Mouse (Mus musculus) bone marrow, adult 2 months (tissue): ENCODE data around the gene Cemip. TPM values are rescaled to one million over a fixed set of nuclear protein-coding genes. Genes with fewer than 3 reads are reported as not detected.

Source experiments
- H3K27ac ChIP-seq: fragments of 200-500 bp; 2 replicates; pipeline ENCODE4 v1.5.1; 2012; ENCODE audit warnings: low read depth, mild to moderate bottlenecking, control low read depth, inconsistent platforms, low read length; ENCODE audit not compliant: control insufficient read depth, poor library complexity, insufficient read depth
- H3K4me1 ChIP-seq: fragments of 200-500 bp; 2 replicates; pipeline ENCODE4 v1.6.1; 2011; ENCODE audit warnings: low read length; ENCODE audit not compliant: control insufficient read depth, insufficient read depth
- H3K4me3 ChIP-seq: fragments of 200-500 bp; replicated peaks from 2 replicates; pipeline ENCODE3; 2011; ENCODE audit warnings: mild to moderate bottlenecking, low read depth, low read length, control low read depth; ENCODE audit not compliant: control insufficient read depth
- CTCF ChIP-seq: fragments of 200-500 bp; IDR thresholded peaks from 2 replicates; pipeline ENCODE4 v1.5.1; 2011; ENCODE audit warnings: low read length, control low read depth; ENCODE audit not compliant: control insufficient read depth, insufficient read depth
- POLR2A ChIP-seq: fragments of 200-500 bp; IDR thresholded peaks from 2 replicates; pipeline ENCODE4 v1.6.1; 2011; ENCODE audit warnings: low read depth, mild to moderate bottlenecking, control low read depth, low read length, borderline replicate concordance; ENCODE audit not compliant: control insufficient read depth
- WGBS: fragments of 180-500 bp; shearing (Covaris S2); methylation state at CpG from one replicate; pipeline ENCODE4 v1.1.7; 2018; 5-methylcytosine and 5-hydroxymethylcytosine counted together
- polyA plus RNA-seq: library from polyadenylated mRNA; stranded (reverse); fragments of >200 nt; gene quantifications from 2 replicates; pipeline ENCODE4 v1.2.4, GENCODE M21; 2011; ENCODE audit warnings: low replicate concordance; ENCODE audit not compliant: missing spikeins, insufficient read depth, insufficient read length

Gene Cemip
- polyA plus RNA-seq, 1 experiment, result 1.2 TPM

DNA sequence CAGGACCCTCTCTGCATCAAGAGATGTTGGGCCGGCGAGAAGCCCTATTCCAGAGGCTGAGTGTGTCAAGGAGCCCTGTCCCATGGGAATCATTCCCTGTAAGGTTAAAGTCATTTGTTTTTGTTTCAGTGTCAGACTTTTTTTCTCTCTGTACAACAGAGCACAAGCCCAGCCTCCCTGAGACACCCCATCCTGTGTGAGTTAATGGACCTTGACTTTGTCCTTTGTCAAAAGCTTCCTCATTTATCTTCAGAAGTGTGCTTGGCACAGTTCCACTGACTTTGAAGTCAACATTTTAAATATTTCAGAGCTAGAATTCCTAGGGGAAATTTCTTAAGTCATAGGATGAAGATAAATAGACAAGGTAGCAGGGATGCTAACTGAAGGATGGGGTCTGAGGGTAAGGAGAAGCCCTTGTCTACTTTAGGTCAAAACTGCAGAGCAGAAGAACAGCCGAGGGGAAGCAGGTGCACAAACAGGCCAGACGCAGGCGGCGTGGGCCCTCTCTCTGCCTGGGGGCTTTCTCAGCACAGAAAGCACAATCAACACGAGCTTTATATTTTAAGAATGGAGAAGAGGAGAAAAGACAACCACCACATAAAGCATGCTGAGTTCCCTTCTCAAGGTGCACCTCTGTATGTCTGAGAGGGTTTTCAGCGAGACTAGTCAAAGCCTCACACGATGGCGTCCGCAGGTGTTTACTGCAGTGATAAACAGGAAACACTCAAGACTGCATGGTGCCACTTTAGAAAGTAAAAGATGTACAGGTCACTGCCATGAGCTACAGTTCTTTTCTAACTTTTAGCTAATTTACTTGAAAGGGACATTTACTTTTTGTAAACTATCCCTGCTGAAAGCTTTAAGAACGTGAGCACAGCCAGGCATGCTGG lies 33.2 kb upstream of the Cemip start:
- Histone ChIP-seq H3K27ac (peak overlapping the region; percentile 77), H3K4me3 (no peak overlapping the region), H3K4me1 (peaks cover 3% of the 10 kb centered on the region; the same call in 1 of the 2 replicates)
- 57% methylated on average over 12 of the region's 12 CpGs for WGBS
- TF ChIP-seq POLR2A (no peak), CTCF (no peak)

DNA sequence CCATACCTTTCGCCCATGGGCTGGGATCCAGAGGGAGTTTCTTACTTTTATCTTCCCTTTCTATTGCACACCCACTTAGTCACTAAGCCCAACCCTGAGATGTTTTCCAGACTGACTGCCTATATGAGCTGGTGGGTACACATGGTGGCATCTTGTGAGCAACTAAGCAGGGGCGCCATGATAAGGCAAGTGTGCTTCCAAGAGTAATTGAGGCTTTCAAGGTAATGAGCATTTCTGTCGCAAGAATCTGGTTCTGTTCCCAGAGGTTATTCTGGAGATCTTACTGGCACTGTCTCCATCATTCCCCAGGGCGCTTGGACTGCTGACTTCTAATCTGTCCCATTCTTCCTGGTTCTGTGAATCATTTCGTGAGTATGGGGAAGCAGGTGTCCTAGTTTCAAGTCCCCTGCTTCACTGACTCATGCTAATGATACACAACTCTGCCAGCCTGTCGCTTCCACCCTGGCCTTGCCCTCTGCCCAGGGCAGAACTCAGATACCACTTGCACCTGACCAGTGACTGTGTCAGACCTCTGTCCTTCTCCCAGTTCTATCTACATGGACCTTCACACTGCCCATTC lies 31.3 kb upstream of the Cemip start:
- peaks cover 3% of the 10 kb centered on the region; the same call in 1 of the 2 replicates for H3K4me1 ChIP-seq
- TF ChIP-seq CTCF (no peak), POLR2A (no peak)
- WGBS, result 73% methylated on average over 6 of the region's 6 CpGs
- no peak overlapping the region for H3K27ac ChIP-seq
- no peak overlapping the region for H3K4me3 ChIP-seq

DNA sequence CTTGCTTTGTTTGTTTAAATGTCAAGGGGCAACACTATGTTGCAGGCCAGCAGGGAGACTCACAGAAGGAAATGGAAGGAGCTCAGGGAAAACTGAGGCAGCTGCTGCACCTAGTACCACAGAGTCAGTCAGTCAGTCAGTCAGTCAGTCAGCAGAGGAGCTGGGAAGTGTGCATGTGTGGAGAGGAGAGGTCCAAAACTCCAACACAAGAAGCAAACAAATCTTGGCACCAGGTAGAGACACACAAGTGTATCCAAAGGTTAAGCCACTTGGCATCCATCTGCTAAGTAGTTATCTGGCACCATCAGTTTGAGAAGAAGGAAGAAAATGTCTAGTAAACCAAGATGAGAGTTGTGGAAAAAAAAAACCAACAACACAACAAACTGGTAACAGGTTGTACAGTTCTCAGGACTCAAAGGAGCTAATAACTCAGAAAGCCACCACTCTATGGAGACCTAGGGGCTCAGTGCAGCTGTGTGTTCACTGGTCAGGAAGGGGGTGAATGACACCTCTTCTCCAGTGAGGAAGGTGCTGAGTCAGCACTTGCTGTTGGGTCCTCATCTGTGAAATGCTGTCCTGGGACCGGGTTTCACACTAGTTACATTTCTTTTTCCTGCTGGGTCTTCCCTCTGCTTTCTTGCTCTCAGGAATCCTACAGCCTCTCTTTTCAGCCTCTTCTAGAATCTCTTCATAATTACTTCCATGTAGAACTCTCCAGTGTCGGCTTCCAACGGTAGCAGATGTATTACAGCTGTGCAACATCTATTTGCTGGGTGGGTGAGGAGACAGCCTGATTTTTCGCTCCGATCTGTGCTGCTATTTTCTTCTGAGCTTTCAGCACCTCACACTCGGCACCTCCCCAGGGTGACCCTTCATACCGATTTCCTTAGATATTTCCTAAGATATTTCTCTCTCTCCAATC lies 30.6 kb upstream of the Cemip start:
- Histone ChIP-seq H3K4me3 (no peak overlapping the region), H3K27ac (no peak overlapping the region), H3K4me1 (peaks cover 3% of the 10 kb centered on the region; the same call in 1 of the 2 replicates)
- WGBS, result 77% methylated on average over 7 of the region's 7 CpGs
- TF ChIP-seq CTCF (no peak), POLR2A (no peak)

DNA sequence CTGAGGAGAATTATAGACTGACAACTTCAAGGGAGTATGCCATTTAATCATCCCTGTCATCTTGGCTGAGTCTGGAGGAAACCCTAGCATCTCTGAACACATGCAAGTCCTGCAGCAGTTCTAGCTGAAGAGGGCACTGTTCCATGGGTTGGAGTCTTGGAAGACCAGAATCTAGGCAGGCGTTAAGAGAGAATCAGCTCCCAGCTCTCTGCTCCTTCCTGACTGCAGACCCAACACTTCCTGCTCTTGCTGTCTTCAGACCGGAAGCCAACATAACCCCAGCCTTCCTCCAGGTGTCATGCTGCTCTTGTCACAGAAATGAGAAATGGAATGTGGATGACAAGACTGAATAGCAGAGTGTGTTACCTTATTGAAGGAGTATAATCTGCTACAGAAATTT lies 29.1 kb upstream of the Cemip start:
- WGBS, result 9% methylated on average over 2 of the region's 2 CpGs
- no peak overlapping the region for H3K27ac ChIP-seq
- peaks cover 3% of the 10 kb centered on the region; the same call in 1 of the 2 replicates for H3K4me1 ChIP-seq
- H3K4me3 ChIP-seq, result no peak overlapping the region
- no peak for TF ChIP-seq POLR2A
- peak; percentile 20; the same call in 1 of the 2 replicates for TF ChIP-seq CTCF

DNA sequence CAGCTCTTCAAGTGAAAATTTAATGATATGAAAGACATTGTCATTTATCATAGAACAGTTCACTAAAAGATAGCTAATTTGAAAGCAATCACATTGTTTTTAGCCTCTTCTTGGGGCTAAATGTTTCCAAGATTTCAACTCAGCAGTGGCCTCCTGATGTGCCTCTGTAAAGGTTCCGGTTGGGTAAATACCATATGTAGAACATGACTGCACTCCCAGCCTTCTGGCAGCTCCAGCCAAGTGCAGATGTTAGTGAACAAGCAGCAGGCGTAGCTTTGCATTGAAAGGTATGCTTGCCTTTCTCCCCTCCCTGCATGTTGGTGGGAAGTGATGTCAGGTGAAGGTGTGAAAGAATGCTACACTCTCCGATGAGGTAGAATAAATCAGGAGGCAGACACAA lies 28.5 kb upstream of the Cemip start:
- H3K4me3 ChIP-seq, result no peak overlapping the region
- no peak overlapping the region for H3K27ac ChIP-seq
- WGBS, result 84% methylated on average over 3 of the region's 3 CpGs
- no peak for TF ChIP-seq POLR2A
- TF ChIP-seq CTCF, result no peak
- peaks cover 3% of the 10 kb centered on the region; the same call in 1 of the 2 replicates for H3K4me1 ChIP-seq

DNA sequence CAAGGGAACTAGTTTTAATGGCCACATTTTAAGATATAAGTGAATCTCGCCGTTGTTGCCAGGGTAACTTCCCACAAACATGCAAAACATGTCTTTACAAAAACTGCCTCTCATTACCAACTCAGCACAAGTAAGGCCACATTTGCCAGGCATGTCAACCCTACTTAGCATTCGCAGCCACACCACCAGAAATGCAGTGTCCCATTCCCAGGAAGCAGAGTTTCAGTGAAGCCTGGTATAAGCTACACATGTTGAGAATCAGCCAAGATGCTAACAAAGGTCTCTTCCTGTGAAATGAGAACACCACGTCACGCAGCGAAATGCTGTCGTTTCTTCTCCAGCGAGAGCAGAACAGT lies 26.7 kb upstream of the Cemip start:
- TF ChIP-seq CTCF, result no peak
- no peak for TF ChIP-seq POLR2A
- peaks cover 3% of the 10 kb centered on the region; the same call in 1 of the 2 replicates for H3K4me1 ChIP-seq

DNA sequence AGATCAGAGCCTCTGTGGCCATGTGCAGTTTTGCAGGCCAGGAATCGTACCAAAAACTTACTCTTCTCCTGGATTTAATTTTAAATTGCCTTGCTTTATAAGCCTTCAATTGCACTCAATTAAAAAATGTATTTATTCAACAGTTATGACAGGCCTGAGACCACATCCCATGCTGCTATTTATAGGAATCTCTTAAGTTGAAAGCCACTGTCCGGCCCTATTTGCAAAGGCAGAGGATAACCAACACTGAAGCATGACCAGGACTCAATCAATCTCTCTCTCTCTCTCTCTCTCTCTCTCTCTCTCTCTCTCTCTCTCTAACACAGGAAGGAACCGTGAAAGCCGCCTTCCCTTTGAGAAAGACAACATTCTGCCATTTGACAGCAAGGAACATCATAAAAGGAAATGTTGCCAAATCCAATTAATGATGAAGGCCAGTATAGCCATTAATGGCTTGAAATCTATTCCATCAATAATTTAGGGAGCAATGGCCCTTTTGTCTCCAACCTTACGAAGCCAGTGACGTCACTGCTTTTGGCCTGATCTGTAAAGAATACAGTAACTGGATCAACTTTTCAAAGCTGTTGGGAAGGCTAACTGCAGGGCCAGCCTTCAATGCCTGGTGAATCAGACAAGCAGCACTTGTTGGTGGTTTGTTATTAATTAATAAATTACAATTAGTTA lies 26.2 kb upstream of the Cemip start:
- Histone ChIP-seq H3K27ac (no peak overlapping the region), H3K4me1 (peaks cover 1% of the 10 kb centered on the region; the same call in 1 of the 2 replicates), H3K4me3 (no peak overlapping the region)
- TF ChIP-seq CTCF (no peak), POLR2A (no peak)
- 79% methylated on average over 6 of the region's 6 CpGs for WGBS

More for the DNA sequence above, 26.7 kb upstream of the Cemip start:
- Histone ChIP-seq H3K27ac (no peak overlapping the region), H3K4me3 (no peak overlapping the region)
- 81% methylated on average over 8 of the region's 8 CpGs for WGBS
